Mouse (Mus musculus): ENCODE results near the gene Wdr20.

GRCm38 (mm10) chr12:110830293-110831024, 92.7 kb downstream of the Wdr20 start:
- TF ChIP-seq GATA1 (IDR thresholded peaks at IDR 0.05; ENCODE audit: borderline replicate concordance, low read length) (no peak), FLI1 (IDR thresholded peaks at IDR 0.05; ENCODE audit: low read length) (no peak)
